15 mouse cellular contexts compared by ENCODE assay signal in genomic region chr4:41547086-41547485, GRCm38 (mm10). TPM values are rescaled to one million over a fixed set of nuclear protein-coding genes. Genes with fewer than 3 reads are reported as not detected.
DNase-seq lines count a peak whose midpoint lies in the region; ATAC-seq lines count a peak whose summit lies in the region.
"Had no signal": no experiment of that assay in that cellular context is flagged by ENCODE, and none has a peak within 500 bp of the region (broad histone marks: within the 10 kb centered on the region; RNA-seq: fewer than 3 reads in every experiment).

No protein-coding gene starts in this region.

- no peaks in the 10 kb centered on the region for H3K36me3 ChIP-seq in hindbrain, embryonic 15.5 days
- no peaks in the 10 kb centered on the region for H3K36me3 ChIP-seq in hindbrain, embryonic 11.5 days (ENCODE audit: control insufficient read depth, insufficient read depth, low read length)
- H3K36me3 ChIP-seq: embryonic facial prominence, embryonic 12.5 days; forebrain, embryonic 15.5 days had no signal

- H3K9ac ChIP-seq in hindbrain, embryonic 15.5 days = no peak overlapping the region
- no peak overlapping the region for H3K9ac ChIP-seq in hindbrain, embryonic 11.5 days (ENCODE audit: low read depth, low read length)
- H3K9ac ChIP-seq: embryonic facial prominence, embryonic 12.5 days; forebrain, embryonic 15.5 days had no signal

- peak; percentile 47 to 49 for DNase-seq in cerebellum, adult 18-20 months
- DNase-seq in cerebellum, adult 9-11 months = no peak
- DNase-seq in cerebellum, postnatal 25 days = peak; percentile 59 to 64
- DNase-seq in cerebellum, adult 8-10 months = no peak
- DNase-seq in hindbrain, embryonic 11.5 days (ENCODE audit: low spot score) = no peak
- peak; percentile 33 to 38 for DNase-seq in cerebellum, postnatal 36 days
- DNase-seq: adrenal gland, postnatal 10 days; gastrocnemius, postnatal 10 days; heart, postnatal 10 days; kidney, adult 11 months; kidney, adult 9 months had no signal

- H3K27ac ChIP-seq in hindbrain, embryonic 15.5 days (replicated peaks) = 0 out of 2 replicates have a peak overlapping the region, but pooled peaks have one; percentile 53
- H3K27ac ChIP-seq in hindbrain, embryonic 11.5 days (ENCODE audit: low read depth, low read length) = no peak overlapping the region
- H3K27ac ChIP-seq: embryonic facial prominence, embryonic 12.5 days; forebrain, embryonic 15.5 days had no signal

- ATAC-seq in hindbrain, embryonic 15.5 days (ENCODE audit: low FRiP score, low read depth) = no peak
- no peak for ATAC-seq in hindbrain, embryonic 11.5 days (ENCODE audit: low FRiP score)
- ATAC-seq: forebrain, embryonic 15.5 days had no signal

- H3K4me1 ChIP-seq in hindbrain, embryonic 15.5 days (replicated peaks) = peaks cover 32% of the 10 kb centered on the region
- no peaks in the 10 kb centered on the region for H3K4me1 ChIP-seq in hindbrain, embryonic 11.5 days (replicated peaks; ENCODE audit: control insufficient read depth, insufficient read depth, low read length)

- WGBS in hindbrain, embryonic 15.5 days = 86% methylated on average over 1 of the region's 1 CpGs
- 80% methylated on average over 1 of the region's 1 CpGs for WGBS in hindbrain, embryonic 11.5 days

- no peak overlapping the region for H3K4me2 ChIP-seq in hindbrain, embryonic 15.5 days
- no peak overlapping the region for H3K4me2 ChIP-seq in hindbrain, embryonic 11.5 days (replicated peaks; ENCODE audit: low read depth, low read length)
- H3K4me2 ChIP-seq: embryonic facial prominence, embryonic 12.5 days; forebrain, embryonic 15.5 days had no signal

- no peaks in the 10 kb centered on the region for H3K9me3 ChIP-seq in hindbrain, embryonic 15.5 days
- no peaks in the 10 kb centered on the region for H3K9me3 ChIP-seq in hindbrain, embryonic 11.5 days (ENCODE audit: control insufficient read depth, low read length)
- H3K9me3 ChIP-seq: embryonic facial prominence, embryonic 12.5 days; forebrain, embryonic 15.5 days had no signal

- no peaks in the 10 kb centered on the region for H3K27me3 ChIP-seq in hindbrain, embryonic 15.5 days
- no peaks in the 10 kb centered on the region for H3K27me3 ChIP-seq in hindbrain, embryonic 11.5 days (ENCODE audit: control insufficient read depth, insufficient read depth, low read length)
- H3K27me3 ChIP-seq: forebrain, embryonic 15.5 days had no signal

- H3K4me3 ChIP-seq in hindbrain, embryonic 15.5 days = no peak overlapping the region
- no peak overlapping the region for H3K4me3 ChIP-seq in hindbrain, embryonic 11.5 days (ENCODE audit: low read depth, low read length)
- H3K4me3 ChIP-seq: embryonic facial prominence, embryonic 12.5 days; forebrain, embryonic 15.5 days had no signal

RNA-seq across cellular contexts. Expression of gene Fam219a, which starts 22.3 kb away (rescaled TPM):
- polyA plus RNA-seq in hindbrain, embryonic 15.5 days (2015; fragmentation: Nextera tagmentation; extraction: Ambion mirVana) = 17.6 and 19.0 TPM in 2 replicates
- 11.8 and 17.6 TPM in 2 replicates for polyA plus RNA-seq in hindbrain, embryonic 11.5 days (2014; fragmentation: Nextera tagmentation; extraction: Ambion mirVana)

RNA-seq across cellular contexts. Expression of gene Dnaic1, which starts 22.5 kb away (rescaled TPM):
- 2.0 and 2.6 TPM in 2 replicates for polyA plus RNA-seq in hindbrain, embryonic 15.5 days (2015; fragmentation: Nextera tagmentation; extraction: Ambion mirVana)
- polyA plus RNA-seq in hindbrain, embryonic 11.5 days (2014; fragmentation: Nextera tagmentation; extraction: Ambion mirVana) = 2.9 and 3.2 TPM in 2 replicates
- polyA plus RNA-seq: C2C12 had no signal

RNA-seq across cellular contexts. Expression of gene 1110017D15Rik, which starts 30.0 kb away (rescaled TPM):
- polyA plus RNA-seq in hindbrain, embryonic 15.5 days (2015; fragmentation: Nextera tagmentation; extraction: Ambion mirVana) = 17.0 and 19.3 TPM in 2 replicates
- 12.7 and 14.3 TPM in 2 replicates for polyA plus RNA-seq in hindbrain, embryonic 11.5 days (2014; fragmentation: Nextera tagmentation; extraction: Ambion mirVana)

RNA-seq across cellular contexts. Expression of gene AI464131, which starts 44.2 kb away (rescaled TPM):
- 11.2 and 14.0 TPM in 2 replicates for polyA plus RNA-seq in hindbrain, embryonic 15.5 days (2015; fragmentation: Nextera tagmentation; extraction: Ambion mirVana)
- 8.3 and 10.9 TPM in 2 replicates for polyA plus RNA-seq in hindbrain, embryonic 11.5 days (2014; fragmentation: Nextera tagmentation; extraction: Ambion mirVana)

Comparison
In these comparisons a context has a peak if more than half of its experiments do, and no peak if none do; other contexts are left out.
1. DNase-seq: peak in cerebellum, adult 18-20 months (2 of 2), cerebellum, postnatal 25 days (2 of 2) and cerebellum, postnatal 36 days (2 of 2); none in cerebellum, adult 9-11 months (single experiment), cerebellum, adult 8-10 months (single experiment) and hindbrain, embryonic 11.5 days (single experiment).